Mouse (Mus musculus): ENCODE data around the gene Hscb. TPM values are rescaled to one million over a fixed set of nuclear protein-coding genes. Genes with fewer than 3 reads are reported as not detected.

Hscb gene
- 25.3 TPM for total RNA-seq (2023)

DNA sequence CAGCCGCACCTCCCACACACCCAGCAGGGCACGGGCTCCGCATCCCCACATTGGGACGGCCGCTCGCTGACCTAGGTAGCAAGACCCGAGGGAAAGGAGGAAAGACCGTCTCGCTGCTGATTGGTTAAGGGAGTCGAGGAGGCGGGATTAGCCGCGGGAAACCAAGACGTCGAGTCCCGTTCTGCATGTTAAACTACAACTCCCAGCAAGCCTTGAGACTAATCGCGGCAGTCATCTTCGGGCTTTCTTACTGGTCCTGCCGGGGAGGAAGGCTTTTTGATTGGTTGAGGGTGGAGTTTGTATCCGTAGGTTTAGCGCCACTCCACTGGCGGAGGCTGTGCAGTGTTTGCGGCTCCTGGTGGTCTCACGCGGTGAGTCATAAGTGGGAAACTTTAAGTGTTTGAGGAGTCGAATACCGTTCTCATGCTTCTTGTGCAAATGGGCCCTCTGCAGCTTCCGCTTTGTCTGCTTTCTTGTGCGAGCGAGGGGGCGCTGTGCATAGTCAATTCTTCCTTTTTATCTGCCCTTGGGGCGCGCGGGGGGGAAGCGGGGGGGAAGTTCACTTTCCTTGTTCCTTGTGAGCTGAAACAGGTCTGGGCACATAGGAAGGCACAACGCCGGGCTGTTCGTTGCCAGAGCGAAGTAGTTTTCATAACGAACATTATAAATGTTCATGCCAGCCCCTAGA, at the start of gene Hscb, which contains the start of gene Chek2:
Gene Hscb, minus strand, starts transcription at position 100 of the 688 bp plus-strand sequence.
Gene Chek2, plus strand, starts transcription at position 302 of the 688 bp plus-strand sequence.

DNA sequence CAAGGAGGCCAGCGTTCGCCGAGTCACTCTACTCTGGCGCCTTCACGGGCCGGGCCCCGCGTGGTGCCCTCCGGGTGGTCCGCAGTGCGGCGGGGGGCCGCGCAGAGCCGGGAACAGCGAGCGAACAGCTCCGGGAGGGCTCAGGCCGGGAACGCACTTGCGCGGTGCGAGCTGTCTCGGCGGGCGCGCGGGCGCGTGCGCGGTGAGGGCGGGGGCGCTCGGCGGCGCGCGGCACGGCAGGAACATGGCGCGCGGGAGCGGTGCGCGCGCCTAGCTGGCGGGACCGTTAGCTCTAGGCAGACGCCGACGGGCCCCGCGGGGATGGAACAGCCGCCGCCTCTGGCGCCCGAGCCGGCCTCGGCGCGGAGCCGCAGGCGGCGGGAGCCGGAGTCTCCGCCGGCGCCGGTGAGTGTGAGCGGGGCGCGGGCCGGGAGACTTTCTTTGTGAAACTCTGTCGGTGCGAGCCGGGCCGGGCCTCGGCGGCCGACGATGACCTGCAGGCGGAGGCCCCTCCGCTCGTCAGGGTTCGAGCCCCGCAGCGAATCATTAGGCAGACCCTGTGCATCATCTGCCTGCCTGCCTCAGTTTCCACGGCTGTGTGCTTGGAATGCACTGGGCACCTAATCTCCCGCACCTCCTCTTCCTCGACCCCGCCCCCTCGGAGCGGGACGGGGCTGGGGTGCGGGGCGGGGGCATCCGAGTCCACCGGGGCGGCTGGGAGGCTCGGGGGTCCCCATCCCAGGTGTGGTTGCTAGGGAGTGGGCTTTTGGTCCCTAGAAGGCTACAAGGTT, 40.2 kb upstream of the Hscb start, which contains the start of gene Ttc28:
Gene Ttc28, plus strand, starts transcription at position 220 of the 791 bp plus-strand sequence.

DNA sequence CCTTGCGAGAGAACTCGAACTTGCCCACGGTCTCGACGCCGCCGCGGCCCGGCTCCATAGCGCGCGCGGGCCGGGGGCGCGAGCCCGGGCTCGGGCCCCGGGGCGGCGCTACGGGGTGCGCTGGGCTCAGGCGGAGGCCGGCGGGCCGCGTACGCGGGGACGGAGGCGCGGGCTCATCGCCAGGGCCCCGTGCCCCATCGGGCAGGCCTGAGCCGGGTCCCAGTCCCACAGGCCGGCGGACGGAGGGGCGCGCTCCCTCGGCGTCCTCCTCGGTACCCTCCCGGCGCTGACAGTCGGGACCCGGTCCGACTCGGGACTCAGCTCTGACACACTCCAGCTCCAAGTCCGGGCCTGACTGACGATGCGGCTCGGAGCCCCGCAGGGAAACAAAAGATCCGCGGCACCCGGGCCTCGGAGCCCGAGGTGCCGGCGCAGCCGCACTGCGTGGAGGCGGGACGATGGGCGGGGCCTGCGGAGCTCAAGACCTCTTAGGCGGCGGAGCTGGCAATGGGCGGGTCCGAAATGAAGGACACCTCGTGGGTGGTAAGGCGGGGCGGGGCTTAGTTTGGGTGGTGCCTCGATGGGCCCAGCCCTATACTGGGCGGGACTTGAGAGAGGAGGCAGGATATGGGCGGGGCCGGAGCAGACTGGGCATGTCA, 29.8 kb downstream of the Hscb start, which contains the start of gene Ulk1:
Gene Ulk1, minus strand, starts transcription at position 431 of the 659 bp plus-strand sequence.

DNA sequence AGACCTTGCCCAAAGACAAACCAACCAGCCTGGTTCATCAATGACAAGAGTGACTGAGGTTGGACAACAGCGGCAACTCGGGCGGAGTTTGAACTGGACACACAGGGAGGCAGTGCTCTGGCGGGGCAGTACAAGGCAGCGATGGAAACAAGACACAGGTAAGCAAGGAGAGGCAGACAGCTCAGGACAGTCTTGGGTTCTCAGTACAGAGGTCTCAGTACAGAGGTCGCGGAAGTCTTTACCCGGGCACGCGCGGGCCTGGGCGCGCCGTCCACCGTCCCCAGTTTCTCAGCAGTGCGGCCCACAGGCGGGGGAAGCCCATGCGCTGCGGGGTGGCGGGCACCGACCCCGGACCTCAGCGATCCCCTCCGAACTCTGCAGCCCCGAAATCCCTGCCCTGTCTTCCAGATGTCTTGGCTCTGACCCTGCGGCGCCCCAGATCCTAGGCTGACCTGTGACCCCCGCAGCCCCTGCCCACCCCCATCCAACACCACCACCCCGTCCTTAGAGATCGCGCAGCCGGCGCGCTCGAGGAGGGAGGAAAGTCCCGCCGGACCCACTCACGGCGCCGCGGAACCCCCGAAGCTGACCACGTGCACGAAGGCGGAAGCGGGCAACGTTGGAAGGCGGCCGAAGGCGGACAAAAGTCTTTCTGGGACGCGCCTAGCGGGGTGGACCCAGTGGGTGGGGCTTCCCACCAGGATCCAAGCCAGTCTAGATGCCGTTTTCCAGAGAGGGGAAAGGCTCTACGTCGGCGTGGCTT, 59.4 kb downstream of the Hscb start, which contains the start of gene Pus1:
Gene Pus1, minus strand, starts transcription at position 662 of the 763 bp plus-strand sequence.

Other genes starting within 250 kb of the Hscb start
- 48.7 TPM for gene Noc4l, start 186.4 kb downstream of the Hscb start, total RNA-seq (2023)
- 59.8 TPM for gene Ddx51, start 186.3 kb downstream of the Hscb start, total RNA-seq (2023)
- gene Ep400, start 69.1 kb downstream of the Hscb start, total RNA-seq (2023): 253 TPM
- 33.0 TPM for gene Pus1, start 59.1 kb downstream of the Hscb start, total RNA-seq (2023)
- gene Ulk1, start 29.7 kb downstream of the Hscb start, total RNA-seq (2023): 141 TPM
- gene Chek2, start 202 bp upstream of the Hscb start, total RNA-seq (2023): 2.2 TPM
- 44.1 TPM for gene Ttc28, start 40.0 kb upstream of the Hscb start, total RNA-seq (2023)